In genomic region chr11:7371835-7372234, GRCm38 (mm10) we compare ENCODE assay signal across 16 mouse cellular contexts.
"Had no signal": no experiment of that assay in that cellular context is flagged by ENCODE, and none has a peak within 500 bp of the region (broad histone marks: within the 10 kb centered on the region; RNA-seq: fewer than 3 reads in every experiment).

No protein-coding gene starts in this region.

- H3K27me3 ChIP-seq: neural tube, embryonic 13.5 days; neural tube, embryonic 15.5 days; stomach, embryonic 15.5 days had no signal

- H3K27ac ChIP-seq: neural tube, embryonic 13.5 days; neural tube, embryonic 15.5 days; stomach, embryonic 15.5 days; stomach, postnatal 0 days had no signal

- H3K4me2 ChIP-seq: neural tube, embryonic 13.5 days; neural tube, embryonic 15.5 days; stomach, embryonic 15.5 days had no signal

- H3K4me1 ChIP-seq: neural tube, embryonic 13.5 days; neural tube, embryonic 15.5 days; stomach, embryonic 15.5 days had no signal

- H3K9ac ChIP-seq: neural tube, embryonic 13.5 days; neural tube, embryonic 15.5 days; stomach, embryonic 15.5 days had no signal

- DNase-seq: retina, postnatal 1 day; right cerebral cortex, adult 18-20 months; right cerebral cortex, postnatal 14 days; right cerebral cortex, postnatal 25 days; right cerebral cortex, postnatal 4 days; spleen, adult 18-20 months; thymus, adult 18-20 months; thymus, adult 2 months; thymus, postnatal 14 days; thymus, postnatal 25 days; thymus, postnatal 36 days; thymus, postnatal 4 days had no signal

- H3K36me3 ChIP-seq: neural tube, embryonic 13.5 days; neural tube, embryonic 15.5 days; stomach, embryonic 15.5 days had no signal

- H3K4me3 ChIP-seq: neural tube, embryonic 13.5 days; neural tube, embryonic 15.5 days; stomach, embryonic 15.5 days had no signal

- H3K9me3 ChIP-seq: neural tube, embryonic 13.5 days; neural tube, embryonic 15.5 days; stomach, embryonic 15.5 days had no signal
